Mouse (Mus musculus) CH12.LX (cell line): ENCODE results near the gene Dop1a. TPM values are rescaled to one million over a fixed set of nuclear protein-coding genes. Genes with fewer than 3 reads are reported as not detected.

Experiments
- DNase-seq: peaks from one replicate; pipeline ENCODE4 v3.0.0-alpha.2; 2013; ENCODE audit errors: extremely low read depth
- H3K27ac ChIP-seq: 2 replicates; pipeline ENCODE4 v1.5.1; 2012; ENCODE audit warnings: low read depth, mild to moderate bottlenecking, control low read depth, moderate library complexity; ENCODE audit not compliant: insufficient read depth
- H3K27me3 ChIP-seq: replicated peaks from 2 replicates; pipeline ENCODE3; 2012; ENCODE audit warnings: inconsistent platforms
- H3K36me3 ChIP-seq, 2 experiments: replicated peaks in 1 of 2; 2 replicates each; pipeline versions ENCODE3 to v1.6.1; 2012; ENCODE audit warnings: inconsistent platforms in 1 of 2, low read length in 1 of 2, mild to moderate bottlenecking in 1 of 2, mixed read lengths in 1 of 2, moderate library complexity in 1 of 2; ENCODE audit not compliant: control insufficient read depth in 1 of 2, insufficient read depth in 1 of 2
- H3K4me1 ChIP-seq, 2 experiments: 2 replicates each; pipeline ENCODE4 v1.6.1; 2012; ENCODE audit warnings: inconsistent platforms in 1 of 2, moderate library complexity in 1 of 2; ENCODE audit not compliant: insufficient read depth in 2 of 2, control insufficient read depth in 1 of 2
- H3K4me2 ChIP-seq: 2 replicates; pipeline ENCODE4 v1.6.1; 2012; ENCODE audit warnings: low read depth, mild to moderate bottlenecking, control low read depth; ENCODE audit not compliant: poor library complexity, insufficient read depth, severe bottlenecking
- H3K4me3 ChIP-seq, 3 experiments: fragments of 150-350 bp in 1 of 3; sonication (generic) in 1 of 3; replicated peaks in 1 of 3; 2 replicates each; pipeline versions ENCODE3 to v1.5.1; 2011 to 2012; ENCODE audit warnings: low read depth in 2 of 3, low read length in 2 of 3, mild to moderate bottlenecking in 2 of 3, moderate library complexity in 2 of 3, control low read depth in 1 of 3, improper control_type of control experiment in 1 of 3, inconsistent platforms in 1 of 3, mixed read lengths in 1 of 3; ENCODE audit not compliant: poor library complexity in 1 of 3
- H3K79me2 ChIP-seq: replicated peaks from 2 replicates; pipeline ENCODE4 v1.6.1; 2012; ENCODE audit warnings: mild to moderate bottlenecking, moderate library complexity; ENCODE audit not compliant: control insufficient read depth, poor library complexity, insufficient read depth, severe bottlenecking; ENCODE audit errors: extremely low read depth
- H3K9ac ChIP-seq: 2 replicates; pipeline ENCODE4 v1.6.1; 2012; ENCODE audit warnings: low read depth, mild to moderate bottlenecking, control low read depth, moderate library complexity; ENCODE audit not compliant: insufficient read depth
- H3K9me3 ChIP-seq: replicated peaks from 2 replicates; pipeline ENCODE3; 2012; ENCODE audit warnings: low read length, inconsistent platforms, mixed read lengths
- CHD2 ChIP-seq: IDR thresholded peaks from 2 replicates; pipeline ENCODE4 v1.6.1; 2011; ENCODE audit warnings: low read length, improper control_type of control experiment
- CTCF ChIP-seq, 2 experiments: IDR thresholded peaks in 1 of 2; conservative IDR thresholded peaks in 1 of 2; 2 replicates each; pipeline ENCODE4 v1.5.1; 2011 to 2012; ENCODE audit warnings: low read depth in 2 of 2, low read length in 2 of 2, improper control_type of control experiment in 1 of 2, inconsistent platforms in 1 of 2, mild to moderate bottlenecking in 1 of 2, moderate library complexity in 1 of 2
- ELF1 ChIP-seq: IDR thresholded peaks from 2 replicates; pipeline ENCODE4 v1.6.1; 2014; ENCODE audit warnings: low read depth, mild to moderate bottlenecking, inconsistent platforms, low read length, improper control_type of control experiment
- EP300 ChIP-seq: IDR thresholded peaks from 2 replicates; pipeline ENCODE4 v1.6.1; 2011; ENCODE audit warnings: low read length, improper control_type of control experiment
- ETS1 ChIP-seq: conservative IDR thresholded peaks from 2 replicates; pipeline ENCODE4 v1.6.1; 2012; ENCODE audit warnings: low read depth, mild to moderate bottlenecking, inconsistent platforms, low read length, improper control_type of control experiment, moderate library complexity
- IRF4 ChIP-seq: IDR thresholded peaks from 2 replicates; pipeline ENCODE4 v1.6.1; 2014; ENCODE audit warnings: low read depth, mild to moderate bottlenecking, inconsistent platforms, low read length, improper control_type of control experiment
- JUN ChIP-seq: IDR thresholded peaks from 2 replicates; pipeline ENCODE4 v1.6.1; 2011; ENCODE audit warnings: low read depth, mild to moderate bottlenecking, low read length, improper control_type of control experiment, moderate library complexity; ENCODE audit not compliant: insufficient read depth
- MAX ChIP-seq: IDR thresholded peaks from 2 replicates; pipeline ENCODE4 v1.6.1; 2011; ENCODE audit warnings: low read length, improper control_type of control experiment
- MXI1 ChIP-seq: IDR thresholded peaks from 2 replicates; pipeline ENCODE4 v1.6.1; 2011; ENCODE audit warnings: mild to moderate bottlenecking, low read depth, low read length, improper control_type of control experiment
- MYC ChIP-seq: IDR thresholded peaks from 2 replicates; pipeline ENCODE4 v1.6.1; 2011; ENCODE audit warnings: low read depth, mild to moderate bottlenecking, improper control_type of control experiment, low read length
- NELFE ChIP-seq: IDR thresholded peaks from 2 replicates; pipeline ENCODE4 v1.6.1; 2011; ENCODE audit warnings: low read depth, low read length, improper control_type of control experiment
- PAX5 ChIP-seq: IDR thresholded peaks from 2 replicates; pipeline ENCODE4 v1.6.1; 2012; ENCODE audit warnings: low read length, inconsistent platforms, mixed read lengths
- POLR2A ChIP-seq: IDR thresholded peaks from 2 replicates; pipeline ENCODE4 v1.6.1; 2011; ENCODE audit warnings: low read depth, mild to moderate bottlenecking, improper control_type of control experiment, low read length
- USF1 ChIP-seq: IDR thresholded peaks from 2 replicates; pipeline ENCODE4 v1.6.1; 2014; ENCODE audit warnings: low read depth, mild to moderate bottlenecking, inconsistent platforms, low read length, improper control_type of control experiment
- USF2 ChIP-seq: conservative IDR thresholded peaks from 2 replicates; pipeline ENCODE4 v1.6.1; 2011; ENCODE audit warnings: low read depth, low read length, improper control_type of control experiment
- ZC3H11A ChIP-seq: IDR thresholded peaks from 2 replicates; pipeline ENCODE4 v1.6.1; 2012; ENCODE audit warnings: low read depth, mild to moderate bottlenecking, inconsistent platforms, low read length, improper control_type of control experiment
- ZMIZ1 ChIP-seq: IDR thresholded peaks from 2 replicates; pipeline ENCODE4 v1.6.1; 2012; ENCODE audit warnings: low read depth, mild to moderate bottlenecking, inconsistent platforms, low read length, improper control_type of control experiment
- dilution Hi-C: fragments of 300-500 bp; cut with MboI; formaldehyde crosslinking; loops from 2 replicates; pipeline ENCODE4 v1.14.3; 2020; ENCODE audit warnings: low sequenced_read_pairs; ENCODE audit not compliant: extremely low pct_unique_long_range_greater_than_20kb, extremely low pct_ligation_motif_present
- in situ Hi-C: fragments of 300-500 bp; cut with MboI; formaldehyde crosslinking; loops from 3 replicates; pipeline ENCODE4 v1.14.3; 2019; ENCODE audit warnings: low sequenced_read_pairs, low pct_ligation_motif_present, low pct_unique_long_range_greater_than_20kb, mixed read lengths
- polyA plus RNA-seq: library from polyadenylated mRNA; unstranded; fragments of >175 nt; gene quantifications from 2 replicates; pipeline ENCODE4 v1.2.1, GENCODE M21; 2012; ENCODE audit warnings: low read depth; ENCODE audit not compliant: insufficient read length
- total RNA-seq, 2 experiments: library from RNA; depleted of rRNA; stranded (reverse); fragments of 300-350 nt in 1 of 2; fragments of >200 nt in 1 of 2; gene quantifications; 2 replicates each; pipeline ENCODE4 v1.2.3; 2012 to 2014

The Dop1a gene
- total and polyA plus RNA-seq, 3 experiments: 15.0 to 19.0 (median 16.1) TPM

DNA sequence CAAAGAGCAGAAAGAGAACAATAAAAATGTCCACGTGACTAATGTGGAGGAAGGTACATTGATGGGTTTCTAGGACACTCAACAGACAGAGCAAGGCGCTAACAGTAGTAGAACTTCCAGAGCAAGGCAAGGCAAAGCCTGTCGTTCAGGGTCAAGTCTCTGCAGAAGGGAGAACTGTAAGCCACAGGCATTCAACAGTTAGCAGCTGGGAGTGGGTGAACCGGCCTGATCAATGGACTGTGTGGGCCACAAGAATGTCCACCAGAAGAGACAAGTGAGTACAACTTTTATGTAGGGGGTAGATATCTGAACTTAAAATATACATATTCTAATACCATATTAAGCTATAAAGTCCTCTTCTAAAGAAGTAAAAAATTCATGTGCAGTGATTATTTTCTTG lies 43.6 kb upstream of the Dop1a start:
- Histone ChIP-seq H3K9ac (no peak overlapping the region), H3K9me3 (no peaks in the 10 kb centered on the region), H3K79me2 (no peaks in the 10 kb centered on the region), H3K4me1 (peaks cover 0 to 5% of the 10 kb centered on the region in 2 experiments; a peak in 1 of 4 replicates), H3K4me2 (no peak overlapping the region), H3K36me3 (no peaks in the 10 kb centered on the region), H3K4me3 (no peak overlapping the region), H3K27ac (no peak overlapping the region), H3K27me3 (no peaks in the 10 kb centered on the region)
- dilution Hi-C loops: no loop called here
- in situ Hi-C loops: no loop called here
- TF ChIP-seq ETS1 (no peak), CTCF (conservative IDR thresholded peaks at IDR 0.05 in 1 of 2, IDR thresholded peaks at IDR 0.05 in 1 of 2; ENCODE audit: low read depth in 2 of 2, low read length in 2 of 2) (no peak), MXI1 (no peak), USF1 (no peak), ZMIZ1 (no peak), ELF1 (no peak), USF2 (no peak), POLR2A (no peak), JUN (no peak), IRF4 (no peak)
- no peak for DNase-seq

DNA sequence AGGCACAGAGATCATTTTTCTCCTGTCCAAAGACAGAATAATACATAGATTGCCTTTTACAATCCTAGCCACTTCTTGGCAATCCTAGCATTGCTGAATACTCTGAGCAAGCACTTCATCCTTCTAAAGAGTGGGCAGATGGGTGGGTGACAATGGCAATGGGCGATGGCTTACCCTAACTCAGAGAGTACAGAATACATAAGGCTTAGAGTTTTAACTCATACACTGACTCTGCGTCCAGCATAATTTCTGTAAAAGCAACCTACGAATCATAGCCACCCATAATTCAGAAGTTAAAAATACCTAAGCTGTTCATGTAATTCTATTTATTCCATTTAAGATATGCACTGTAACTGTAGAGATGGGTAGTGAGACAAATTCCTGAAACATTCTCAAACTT lies 31.4 kb upstream of the Dop1a start:
- Histone ChIP-seq H3K9ac (no peak overlapping the region), H3K79me2 (no peaks in the 10 kb centered on the region), H3K4me1 (no peaks in the 10 kb centered on the region), H3K4me2 (no peak overlapping the region), H3K4me3 (no peak overlapping the region), H3K27me3 (no peaks in the 10 kb centered on the region), H3K27ac (no peak overlapping the region), H3K36me3 (no peaks in the 10 kb centered on the region), H3K9me3 (no peaks in the 10 kb centered on the region)
- no peak for DNase-seq
- dilution Hi-C loops (no loop called here), in situ Hi-C loops (no loop called here)
- TF ChIP-seq CHD2: no peak
- TF ChIP-seq ZMIZ1: no peak
- no peak for TF ChIP-seq ZC3H11A
- no peak for TF ChIP-seq EP300
- no peak for TF ChIP-seq PAX5
- no peak for TF ChIP-seq MAX

DNA sequence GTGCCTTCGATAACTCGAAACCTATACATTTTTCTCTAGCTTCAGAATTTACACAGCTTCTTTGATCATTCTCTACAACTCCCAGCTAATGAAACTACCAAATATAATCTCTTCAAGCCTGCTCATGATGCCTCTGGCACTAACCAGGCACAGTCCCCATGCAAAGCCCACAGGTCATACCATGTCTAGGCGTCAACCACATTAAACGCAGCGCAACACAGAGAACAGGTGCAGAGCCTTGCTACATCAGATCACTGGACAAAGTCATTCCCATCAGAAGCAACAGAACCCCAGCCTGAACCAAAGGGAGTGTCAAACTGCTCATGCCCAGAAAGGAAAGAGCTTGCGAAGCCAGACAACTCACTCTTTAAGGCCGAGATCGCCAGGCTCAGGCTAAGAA lies 30.3 kb upstream of the Dop1a start:
- in situ Hi-C loops: no loop called here
- no peak overlapping the region for H3K27ac ChIP-seq
- DNase-seq: no peak
- no peak overlapping the region for H3K4me2 ChIP-seq
- H3K4me3 ChIP-seq: no peak overlapping the region
- no peaks in the 10 kb centered on the region for H3K9me3 ChIP-seq
- dilution Hi-C loops: no loop called here
- TF ChIP-seq NELFE (no peak), POLR2A (no peak), MYC (no peak), MAX (no peak), CHD2 (no peak)
- TF ChIP-seq, all 38 proteins: peak for 0
- no peaks in the 10 kb centered on the region for H3K27me3 ChIP-seq
- H3K79me2 ChIP-seq: no peaks in the 10 kb centered on the region
- no peaks in the 10 kb centered on the region for H3K4me1 ChIP-seq
- H3K9ac ChIP-seq: no peak overlapping the region
- no peaks in the 10 kb centered on the region for H3K36me3 ChIP-seq
